Mouse (Mus musculus) v-Abl transformed pro-B cells (cell line): ENCODE measurements at regions not wholly inside any gene's neighbourhood (a gene's known extent, or its start where the extent isn't known, plus 50 kb on each side); places are given as distances from the start of the nearest gene placed in this dataset.

Experiments used
- in situ Hi-C, 2 experiments: fragments of 400-800 bp; cut with MboI; formaldehyde crosslinking; loops; one replicate each; pipeline ENCODE4 v1.15.1; 2025; ENCODE audit not compliant: unreplicated experiment in 2 of 2

- in situ Hi-C loops = no loop called here
Measured at GRCm38 (mm10) chr3:37816781-37817433, 92.6 kb upstream of the Gm5148 start.

- in situ Hi-C loops = no loop called here
Measured at GRCm38 (mm10) chr3:37815771-37816170, 91.5 kb upstream of the Gm5148 start.

- in situ Hi-C loops = no loop called here
Measured at GRCm38 (mm10) chr3:37812936-37813335, 88.6 kb upstream of the Gm5148 start.

GRCm38 (mm10) chr3:37811429-37811828, 87.1 kb upstream of the Gm5148 start:
- in situ Hi-C loops = no loop called here

- in situ Hi-C loops = no loop called here
Measured at GRCm38 (mm10) chr3:37810763-37811162, 86.5 kb upstream of the Gm5148 start.

- in situ Hi-C loops = loop anchor here in 1 of 2 experiments (5.0 to 10.0 kb wide), 4 partner anchors 83 to 399 kb away; partner anchors contain the start of gene Gm5148
Measured at GRCm38 (mm10) chr3:37805805-37806148, 81.5 kb upstream of the Gm5148 start.

- in situ Hi-C loops = loop anchor here in 1 of 2 experiments (5.0 to 10.0 kb wide), 4 partner anchors 83 to 400 kb away; partner anchors contain the start of gene Gm5148
Measured at GRCm38 (mm10) chr3:37804941-37805804, 80.9 kb upstream of the Gm5148 start.

GRCm38 (mm10) chr3:37804261-37804660, 80.0 kb upstream of the Gm5148 start:
- in situ Hi-C loops = loop anchor here in 1 of 2 experiments (10.0 kb wide), 1 partner anchor 401 kb away; no protein-coding TSS in a partner anchor

GRCm38 (mm10) chr3:37803781-37804180, 79.5 kb upstream of the Gm5148 start:
- in situ Hi-C loops = loop anchor here in 1 of 2 experiments (10.0 kb wide), 1 partner anchor 401 kb away; no protein-coding TSS in a partner anchor

- in situ Hi-C loops = loop anchor here in 1 of 2 experiments (10.0 kb wide), 1 partner anchor 403 kb away; no protein-coding TSS in a partner anchor
Measured at GRCm38 (mm10) chr3:37801551-37801950, 77.3 kb upstream of the Gm5148 start.

- in situ Hi-C loops = loop anchor here in 1 of 2 experiments (10.0 kb wide), 1 partner anchor 405 kb away; no protein-coding TSS in a partner anchor
Measured at GRCm38 (mm10) chr3:37799809-37800208, 75.5 kb upstream of the Gm5148 start.

GRCm38 (mm10) chr3:37789711-37790110, 65.4 kb upstream of the Gm5148 start:
- in situ Hi-C loops = no loop called here

GRCm38 (mm10) chr3:37789143-37789697, 64.9 kb upstream of the Gm5148 start:
- in situ Hi-C loops = no loop called here

- in situ Hi-C loops = no loop called here
Measured at GRCm38 (mm10) chr3:37788366-37788765, 64.1 kb upstream of the Gm5148 start.

- in situ Hi-C loops = no loop called here
Measured at GRCm38 (mm10) chr3:37786792-37787191, 62.5 kb upstream of the Gm5148 start.

GRCm38 (mm10) chr3:37781086-37781485, 56.8 kb upstream of the Gm5148 start:
- in situ Hi-C loops = no loop called here

- in situ Hi-C loops = no loop called here
Measured at GRCm38 (mm10) chr3:37779867-37780475, 55.7 kb upstream of the Gm5148 start.

- in situ Hi-C loops = no loop called here
Measured at GRCm38 (mm10) chr3:37778386-37778785, 54.1 kb upstream of the Gm5148 start.

- in situ Hi-C loops = no loop called here
Measured at GRCm38 (mm10) chr3:37776224-37776623, 51.9 kb upstream of the Gm5148 start.
